Mouse (Mus musculus) embryonic facial prominence, embryonic 11.5 days (tissue): Measurements from ENCODE around the gene Arl15. TPM values are rescaled to one million over a fixed set of nuclear protein-coding genes. Genes with fewer than 3 reads are reported as not detected.

Experiments used
- ATAC-seq: fragments of 200-750 bp; cut with Nextera tagmentation; replicated peaks from 2 replicates; pipeline ENCODE4 v1.8.0; 2017; ENCODE audit warnings: low read depth; ENCODE audit not compliant: insufficient number of reproducible peaks, low FRiP score, low TSS enrichment
- DNase-seq: peaks from one replicate; pipeline ENCODE4 v3.0.0-alpha.2; 2015; ENCODE audit warnings: low spot score
- H3K27ac ChIP-seq: fragments of 300-500 bp; sonication (generic); replicated peaks from 2 replicates; pipeline ENCODE4 v1.5.1; 2014; ENCODE audit warnings: mild to moderate bottlenecking, low read depth, low read length, control low read depth
- H3K27me3 ChIP-seq: fragments of 300-500 bp; sonication (generic); 2 replicates; pipeline ENCODE4 v1.6.1; 2014; ENCODE audit warnings: mild to moderate bottlenecking, low read length, moderate library complexity, mixed read lengths; ENCODE audit not compliant: control insufficient read depth, insufficient read depth
- H3K36me3 ChIP-seq: fragments of 300-500 bp; sonication (generic); replicated peaks from 2 replicates; pipeline ENCODE4 v1.6.1; 2014; ENCODE audit warnings: low read depth, mild to moderate bottlenecking, low read length, moderate library complexity, mixed read lengths; ENCODE audit not compliant: control insufficient read depth, insufficient read depth
- H3K4me1 ChIP-seq: fragments of 300-500 bp; sonication (generic); 2 replicates; pipeline ENCODE4 v1.6.1; 2014; ENCODE audit warnings: low read length, mixed read lengths; ENCODE audit not compliant: control insufficient read depth, insufficient read depth
- H3K4me2 ChIP-seq: fragments of 300-500 bp; sonication (generic); 2 replicates; pipeline ENCODE4 v1.6.1; 2014; ENCODE audit warnings: low read depth, mild to moderate bottlenecking, control low read depth, low read length, moderate library complexity
- H3K4me3 ChIP-seq: fragments of 300-500 bp; sonication (generic); 2 replicates; pipeline ENCODE4 v1.5.1; 2014; ENCODE audit warnings: low read depth, low read length, control low read depth
- H3K9ac ChIP-seq: fragments of 300-500 bp; sonication (generic); replicated peaks from 2 replicates; pipeline ENCODE4 v1.6.1; 2014; ENCODE audit warnings: mild to moderate bottlenecking, control low read depth, low read length
- H3K9me3 ChIP-seq: fragments of 300-500 bp; sonication (generic); replicated peaks from 2 replicates; pipeline ENCODE4 v1.6.1; 2016; ENCODE audit warnings: mild to moderate bottlenecking, low read length, inconsistent platforms, mixed read lengths; ENCODE audit not compliant: control insufficient read depth
- WGBS: fragments of 180-500 bp; shearing (Covaris S2); extraction: QIAGEN DNeasy Blood & Tissue Kit; methylation state at CpG from one replicate; pipeline ENCODE4 v1.1.7; 2014; 5-methylcytosine and 5-hydroxymethylcytosine counted together
- polyA plus RNA-seq: library from polyadenylated mRNA; unstranded; fragments of >200 nt; fragmentation: Nextera tagmentation; extraction: Ambion mirVana; gene quantifications from 2 replicates; pipeline ENCODE4 v1.2.1, GENCODE M21; 2014

Gene Arl15
- polyA plus RNA-seq, 1 experiment from 2014 or later = 10.9 TPM

GRCm38 (mm10) chr13:113851602-113852375 lies 57.5 kb downstream of the Arl15 start:
- no peak for ATAC-seq
- WGBS = 89% methylated on average over 13 of the region's 13 CpGs
- H3K9me3 ChIP-seq = no peaks in the 10 kb centered on the region
- no peak overlapping the region for H3K4me3 ChIP-seq
- H3K9ac ChIP-seq = no peak overlapping the region
- H3K27me3 ChIP-seq = no peaks in the 10 kb centered on the region
- no peak overlapping the region for H3K4me2 ChIP-seq
- H3K27ac ChIP-seq = no peak overlapping the region
- no peak for DNase-seq
- no peaks in the 10 kb centered on the region for H3K4me1 ChIP-seq
- no peaks in the 10 kb centered on the region for H3K36me3 ChIP-seq

DNA sequence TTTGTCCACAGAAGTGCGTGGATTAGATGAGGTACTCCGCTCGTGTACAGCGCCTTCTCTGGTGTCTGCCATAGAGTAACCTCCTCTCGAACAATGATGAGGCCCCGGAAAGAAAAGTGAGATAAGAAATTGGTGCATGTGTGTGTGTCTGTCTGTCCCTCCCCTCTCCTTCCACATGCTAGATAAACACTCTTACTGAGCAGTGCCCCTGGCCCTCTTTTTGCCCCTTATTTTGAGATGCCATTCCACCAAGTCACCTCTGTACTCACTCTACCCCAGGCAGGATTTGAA lies 58.0 kb downstream of the Arl15 start:
- no peaks in the 10 kb centered on the region for H3K27me3 ChIP-seq
- WGBS = 96% methylated on average over 6 of the region's 6 CpGs
- no peak overlapping the region for H3K4me2 ChIP-seq
- H3K36me3 ChIP-seq = no peaks in the 10 kb centered on the region
- H3K4me3 ChIP-seq = no peak overlapping the region
- H3K9ac ChIP-seq = no peak overlapping the region
- H3K4me1 ChIP-seq = no peaks in the 10 kb centered on the region
- ATAC-seq = no peak
- DNase-seq = no peak
- no peaks in the 10 kb centered on the region for H3K9me3 ChIP-seq
- no peak overlapping the region for H3K27ac ChIP-seq

DNA sequence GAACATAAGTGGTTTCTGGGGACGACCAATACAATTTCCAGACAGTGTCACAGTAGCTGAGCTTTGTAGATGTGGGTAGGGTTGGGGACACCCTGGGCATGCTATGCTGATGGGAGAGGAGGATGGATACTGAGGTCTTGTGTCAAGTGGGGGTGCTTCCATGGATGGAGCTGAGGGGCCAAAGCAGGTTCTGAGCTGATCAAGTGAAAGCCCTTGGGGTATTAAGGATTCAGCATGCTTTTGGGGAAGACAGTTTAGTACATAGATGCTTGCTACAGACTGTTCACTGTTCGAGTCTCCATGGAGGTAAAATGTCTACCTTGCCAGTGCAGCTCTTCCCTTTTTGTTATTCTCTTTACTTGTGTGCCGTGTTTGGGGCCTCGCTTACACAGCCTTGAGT lies 59.8 kb downstream of the Arl15 start:
- Histone ChIP-seq H3K27me3 (no peaks in the 10 kb centered on the region), H3K36me3 (no peaks in the 10 kb centered on the region), H3K4me3 (no peak overlapping the region), H3K4me2 (no peak overlapping the region), H3K9ac (no peak overlapping the region), H3K27ac (no peak overlapping the region), H3K4me1 (no peaks in the 10 kb centered on the region), H3K9me3 (no peaks in the 10 kb centered on the region)
- ATAC-seq = no peak
- 89% methylated on average over 4 of the region's 4 CpGs for WGBS
- DNase-seq = no peak

DNA sequence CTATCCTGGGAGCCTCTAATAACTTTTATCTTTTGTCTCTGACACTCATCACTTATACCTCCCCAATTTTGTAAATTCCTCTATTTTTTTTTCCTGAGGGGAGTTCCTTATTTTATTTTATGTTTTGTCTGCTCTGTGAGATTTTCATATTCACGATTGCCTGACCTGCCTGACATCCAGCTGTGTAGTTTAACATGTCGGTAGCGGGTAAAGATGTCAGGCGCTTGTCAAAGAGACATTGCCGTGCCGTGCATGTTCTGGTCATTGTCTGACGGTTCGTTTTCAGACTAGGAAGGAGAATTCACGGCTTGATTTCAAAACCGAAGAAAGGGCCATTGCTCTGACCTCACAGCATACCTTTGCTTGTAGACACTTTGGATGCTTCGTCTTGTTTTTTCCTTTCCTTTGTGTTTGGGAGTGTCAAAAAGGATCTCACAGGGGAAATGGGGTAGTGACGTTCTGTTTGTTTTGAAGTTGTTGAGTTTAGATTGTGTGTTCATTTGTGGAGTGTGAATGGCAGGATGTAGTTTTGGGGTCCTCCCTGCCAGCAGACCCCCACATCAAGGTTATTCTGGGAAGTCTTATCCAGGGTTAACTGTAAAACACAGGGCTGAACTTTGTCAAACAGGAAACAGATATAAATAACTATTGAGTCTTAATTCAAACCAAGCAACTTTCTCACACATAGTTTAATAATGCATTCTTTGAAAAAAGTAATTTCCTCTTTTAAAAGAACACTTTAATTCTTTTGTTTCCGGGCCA lies 60.4 kb downstream of the Arl15 start:
- DNase-seq (no peak), ATAC-seq (no peak)
- no peak overlapping the region for H3K4me2 ChIP-seq
- H3K36me3 ChIP-seq = no peaks in the 10 kb centered on the region
- H3K9me3 ChIP-seq = no peaks in the 10 kb centered on the region
- no peak overlapping the region for H3K27ac ChIP-seq
- H3K4me1 ChIP-seq = no peaks in the 10 kb centered on the region
- WGBS = 75% methylated on average over 13 of the region's 13 CpGs
- H3K9ac ChIP-seq = no peak overlapping the region
- H3K4me3 ChIP-seq = no peak overlapping the region
- H3K27me3 ChIP-seq = no peaks in the 10 kb centered on the region

- Histone ChIP-seq H3K9me3 (no peaks in the 10 kb centered on the region), H3K4me3 (no peak overlapping the region), H3K36me3 (no peaks in the 10 kb centered on the region), H3K27me3 (no peaks in the 10 kb centered on the region), H3K4me1 (no peaks in the 10 kb centered on the region), H3K4me2 (no peak overlapping the region), H3K27ac (no peak overlapping the region), H3K9ac (no peak overlapping the region)
- DNase-seq (no peak), ATAC-seq (no peak)
- WGBS = 75% methylated on average over 4 of the region's 4 CpGs
Measured at GRCm38 (mm10) chr13:113856946-113857345, 62.6 kb downstream of the Arl15 start.

DNA sequence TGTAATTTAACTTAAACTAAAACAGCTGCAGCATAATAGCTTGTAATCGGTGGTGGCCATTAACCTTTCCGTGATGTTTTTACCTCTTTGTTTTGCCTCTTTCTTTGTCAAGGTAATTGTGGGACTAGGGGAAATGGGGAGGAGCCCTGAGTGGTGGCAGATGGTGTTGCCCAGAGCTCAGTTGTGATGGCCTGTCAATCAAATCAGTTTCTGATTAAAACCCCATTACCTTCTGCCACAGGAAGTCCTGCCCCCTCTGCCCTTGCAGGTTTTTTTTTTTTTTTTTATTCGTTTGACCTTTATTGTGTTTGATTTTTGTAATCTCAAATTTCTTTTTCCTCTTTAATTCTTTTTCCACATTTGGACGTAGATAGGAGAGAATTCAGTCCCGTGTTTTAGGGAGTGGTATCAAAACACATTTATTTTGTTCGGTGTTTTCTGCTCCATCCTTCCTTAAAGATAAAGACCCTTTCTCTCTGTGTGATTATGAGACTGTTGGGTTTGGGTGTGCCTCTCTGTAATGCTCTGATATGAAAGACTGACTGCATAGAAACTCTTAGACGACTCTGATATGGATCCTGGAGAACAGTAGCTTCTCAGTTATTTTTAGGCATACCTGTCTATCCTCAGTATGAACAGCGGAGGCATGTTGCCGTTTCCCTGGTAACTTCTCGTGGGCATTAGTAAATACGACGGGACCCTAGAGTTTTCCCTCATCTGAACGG lies 64.5 kb downstream of the Arl15 start:
- DNase-seq = peak; percentile 57
- ATAC-seq = no peak

DNA sequence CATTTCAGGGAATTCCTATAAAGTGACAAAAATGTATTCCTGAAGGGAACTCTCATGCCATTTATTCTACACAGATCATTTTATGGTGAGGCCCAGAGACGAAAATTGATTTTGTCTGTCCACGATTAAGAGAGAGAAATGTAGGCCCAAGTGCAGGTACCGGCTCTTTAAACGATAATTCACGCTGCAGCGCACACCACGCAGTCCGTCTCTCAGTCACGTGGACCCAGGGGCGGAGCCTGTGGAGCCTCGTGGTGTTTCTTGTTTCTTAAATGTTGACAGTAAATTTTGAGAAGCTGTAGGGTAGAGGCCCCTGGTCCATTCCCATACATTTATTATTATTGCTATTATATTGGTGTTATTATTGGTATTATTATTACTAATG lies 65.1 kb downstream of the Arl15 start:
- Histone ChIP-seq H3K9me3 (no peaks in the 10 kb centered on the region), H3K27ac (no peak overlapping the region), H3K36me3 (no peaks in the 10 kb centered on the region), H3K4me3 (no peak overlapping the region), H3K4me1 (no peaks in the 10 kb centered on the region), H3K4me2 (no peak overlapping the region), H3K27me3 (no peaks in the 10 kb centered on the region), H3K9ac (no peak overlapping the region)
- no peak for DNase-seq
- WGBS = 83% methylated on average over 11 of the region's 11 CpGs
- peak; percentile 30; the same call in 1 of the 2 replicates for ATAC-seq

More for the DNA sequence above, 64.5 kb downstream of the Arl15 start:
- Histone ChIP-seq H3K36me3 (no peaks in the 10 kb centered on the region), H3K4me2 (no peak overlapping the region), H3K4me1 (no peaks in the 10 kb centered on the region), H3K4me3 (no peak overlapping the region), H3K9me3 (no peaks in the 10 kb centered on the region), H3K9ac (no peak overlapping the region), H3K27ac (no peak overlapping the region), H3K27me3 (no peaks in the 10 kb centered on the region)
- 57% methylated on average over 13 of the region's 13 CpGs for WGBS

DNA sequence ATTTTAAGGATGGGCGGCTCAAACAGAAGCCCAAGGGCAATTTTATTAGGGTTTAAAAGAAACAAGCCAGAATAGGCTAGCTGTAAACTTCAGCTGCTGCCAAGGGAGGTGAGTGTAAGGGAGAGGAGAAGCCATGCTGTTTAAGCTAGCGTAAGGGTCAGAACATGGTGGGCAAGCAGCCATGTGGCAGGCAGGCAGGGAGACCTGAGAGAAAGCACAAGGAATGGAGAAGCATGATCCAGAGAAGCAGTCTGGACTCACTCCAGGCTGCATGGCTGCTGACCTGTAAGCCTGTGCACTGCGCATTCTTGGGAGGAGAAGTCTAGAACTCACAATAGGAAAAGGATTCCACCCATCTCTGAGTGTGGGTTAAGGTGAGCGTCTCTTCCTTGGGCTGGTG lies 66.5 kb downstream of the Arl15 start:
- H3K4me3 ChIP-seq = no peak overlapping the region
- no peaks in the 10 kb centered on the region for H3K4me1 ChIP-seq
- 81% methylated on average over 4 of the region's 4 CpGs for WGBS
- ATAC-seq (no peak), DNase-seq (no peak)
- H3K27ac ChIP-seq = no peak overlapping the region
- H3K4me2 ChIP-seq = no peak overlapping the region
- H3K36me3 ChIP-seq = no peaks in the 10 kb centered on the region
- H3K9me3 ChIP-seq = no peaks in the 10 kb centered on the region
- H3K27me3 ChIP-seq = no peaks in the 10 kb centered on the region
- no peak overlapping the region for H3K9ac ChIP-seq
